Mouse (Mus musculus) megakaryocyte, adult 5-6 weeks (primary cell): ENCODE data around the gene Gm20479. TPM values are rescaled to one million over a fixed set of nuclear protein-coding genes. Genes with fewer than 3 reads are reported as not detected.

ENCODE experiments used
- ATAC-seq: 2 replicates; pipeline ENCODE4 v1.8.0; 2016; ENCODE audit warnings: mild to moderate bottlenecking, inconsistent platforms; ENCODE audit not compliant: poor library complexity, severe bottlenecking
- total RNA-seq, 2 experiments: library from RNA; stranded (forward) in 1 of 2; stranded (reverse) in 1 of 2; fragments of 153-499, 151-499 nt in 1 of 2; fragments of 221-1000, 200-1000 nt in 1 of 2; gene quantifications; 2 replicates each; pipeline versions ENCODE4 v1.2.3 to v1.2.4; 2015 to 2017

Gm20479 gene
- total RNA-seq, 2 experiments from 2014 or later = not detected

DNA sequence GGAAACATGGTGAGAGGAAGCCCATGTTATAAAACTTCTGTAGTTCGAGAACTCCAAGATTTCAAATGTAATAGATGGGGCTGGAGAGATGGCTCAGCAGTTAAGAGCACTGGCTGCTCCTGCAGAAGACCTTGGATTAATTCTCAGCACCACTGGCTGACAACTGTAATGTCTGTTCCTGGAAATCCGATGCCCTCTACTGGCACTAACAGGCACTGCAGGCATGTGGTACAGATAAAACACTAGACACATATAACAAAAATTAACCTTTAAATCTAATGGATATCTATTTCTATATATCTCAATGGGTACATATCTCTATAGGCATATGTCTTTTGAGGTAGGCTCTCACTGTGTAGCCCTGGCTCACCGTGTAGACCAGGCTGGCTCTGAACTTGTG, 42.8 kb downstream of the Gm20479 start:
- no peak for ATAC-seq

DNA sequence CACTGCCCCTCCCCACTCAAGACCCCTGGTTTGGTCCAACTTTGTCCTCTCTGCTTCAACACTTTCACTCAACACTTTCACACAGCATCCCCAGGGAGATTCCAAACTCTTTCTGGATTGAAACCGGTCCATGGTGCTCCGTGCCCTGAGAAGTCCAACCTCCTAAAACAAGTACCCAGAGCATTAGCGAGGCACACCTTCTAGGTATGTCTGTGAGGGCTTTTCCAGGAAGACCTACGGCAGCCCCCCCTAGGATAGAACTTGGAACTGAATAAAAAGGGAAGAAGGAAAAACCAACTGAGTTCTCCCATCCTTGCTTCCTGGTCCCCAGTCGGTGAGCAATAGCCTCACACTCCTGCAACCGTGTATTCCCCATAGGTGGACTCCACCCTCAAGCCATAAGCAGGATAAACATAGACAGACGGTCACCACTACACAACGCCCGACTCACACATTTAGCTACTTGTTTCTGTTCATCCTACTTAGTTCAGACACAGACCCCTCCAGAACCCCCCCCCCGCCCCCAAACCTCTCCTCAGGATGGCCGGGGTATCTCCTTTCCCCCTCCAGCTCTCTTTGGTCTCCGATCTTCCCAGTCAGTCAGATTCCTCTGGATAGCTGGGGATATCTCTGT, 45.5 kb downstream of the Gm20479 start:
- ATAC-seq = no peak

DNA sequence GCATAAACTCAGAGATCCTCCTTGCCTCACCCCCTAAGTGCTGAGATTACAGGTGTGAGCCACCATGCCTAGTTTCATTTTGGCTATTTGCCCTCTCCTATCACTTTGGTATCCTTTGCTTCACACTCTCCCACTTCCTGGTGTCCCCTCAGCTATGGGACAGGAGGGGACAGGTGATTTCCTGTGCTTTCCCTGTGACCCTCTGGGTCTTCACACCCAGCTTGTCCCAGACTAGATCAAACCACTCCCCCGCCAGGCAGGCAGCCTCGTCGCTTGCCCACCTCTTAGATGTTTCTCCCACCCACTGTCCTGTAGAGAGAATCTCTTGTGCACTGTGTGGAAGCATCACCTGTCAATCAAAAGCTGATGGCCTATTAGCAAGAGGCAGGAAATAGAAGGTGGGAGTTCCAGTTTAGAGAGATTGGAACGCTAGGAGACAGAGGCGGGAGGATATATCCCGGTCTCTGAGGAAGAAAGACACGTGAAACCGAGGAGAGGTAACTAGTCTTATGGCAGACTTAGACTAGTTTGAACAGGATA, 46.2 kb downstream of the Gm20479 start:
- ATAC-seq = no peak

DNA sequence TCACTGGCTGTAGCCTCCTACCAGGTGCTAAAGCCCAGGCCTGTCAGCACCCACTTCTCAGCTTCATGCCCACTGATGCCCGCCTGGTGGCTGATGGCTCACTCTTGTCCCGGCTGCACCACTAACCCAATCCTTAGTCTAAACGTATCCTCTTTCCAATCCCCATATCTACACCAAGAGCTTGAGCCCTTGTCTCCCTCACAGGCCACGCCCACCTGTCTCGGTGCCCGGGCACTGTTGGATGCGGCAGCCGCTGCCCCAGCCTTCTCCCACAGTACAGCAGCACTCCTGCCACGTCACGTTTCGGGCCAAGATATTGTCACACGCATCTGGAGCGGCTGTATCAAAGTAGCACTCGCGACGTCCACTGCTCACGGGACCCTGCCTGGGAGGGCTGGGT, 46.9 kb downstream of the Gm20479 start:
- ATAC-seq = no peak

DNA sequence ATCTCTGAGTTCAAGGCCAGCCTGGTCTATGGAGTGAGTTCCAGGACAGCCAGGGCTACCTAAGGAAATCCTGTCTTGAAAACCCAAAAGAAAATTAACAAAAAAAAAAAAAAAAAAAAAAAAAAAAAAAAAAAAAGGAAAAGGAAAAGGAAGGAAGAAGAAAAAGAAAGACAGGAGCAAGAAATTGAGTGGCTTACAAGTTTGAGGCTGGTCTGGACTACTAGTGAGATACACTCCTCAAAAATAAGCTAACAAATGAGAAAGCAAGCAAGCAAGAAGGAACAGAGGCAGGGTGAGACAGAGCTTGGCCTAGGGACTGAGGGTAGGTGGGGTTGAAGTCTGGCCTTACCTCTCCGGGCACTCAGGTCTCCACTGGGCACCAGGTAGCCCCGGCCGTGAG, 47.4 kb downstream of the Gm20479 start:
- no peak for ATAC-seq

DNA sequence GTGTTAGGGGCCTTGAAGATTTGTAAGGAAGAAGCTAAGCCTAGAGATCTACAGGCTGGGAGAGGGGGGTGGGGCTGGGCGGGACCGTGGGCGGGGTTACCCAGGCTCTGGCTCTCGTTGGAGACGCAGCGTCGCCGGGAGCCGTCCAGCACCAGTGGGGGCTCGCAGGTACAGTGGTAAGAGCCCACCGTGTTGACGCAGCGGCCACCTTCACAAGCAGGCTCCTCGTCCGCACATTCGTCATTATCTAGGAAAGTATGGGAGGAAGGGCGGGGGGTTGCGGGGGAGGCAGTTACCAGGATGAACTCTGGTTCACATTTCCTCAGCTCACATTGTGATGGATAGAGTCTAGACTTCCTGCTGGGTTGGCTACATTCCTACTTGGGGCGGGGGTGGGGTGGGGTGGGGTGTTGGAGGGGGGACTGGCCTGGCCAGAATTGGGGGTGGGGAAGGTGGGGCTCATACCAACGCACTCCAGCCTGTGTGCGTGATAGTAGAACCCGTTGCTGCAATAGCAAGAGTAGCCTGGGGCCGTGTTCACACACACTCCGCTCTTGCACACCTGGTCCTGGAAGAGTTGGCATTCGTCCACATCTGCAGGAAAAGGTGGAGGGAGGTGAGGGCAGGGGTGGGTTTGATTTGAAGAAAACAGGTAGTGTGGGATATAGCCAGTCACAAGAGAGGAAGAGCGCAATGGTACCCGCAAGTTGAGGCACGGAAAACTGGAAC, 48.2 kb downstream of the Gm20479 start:
- no peak for ATAC-seq

DNA sequence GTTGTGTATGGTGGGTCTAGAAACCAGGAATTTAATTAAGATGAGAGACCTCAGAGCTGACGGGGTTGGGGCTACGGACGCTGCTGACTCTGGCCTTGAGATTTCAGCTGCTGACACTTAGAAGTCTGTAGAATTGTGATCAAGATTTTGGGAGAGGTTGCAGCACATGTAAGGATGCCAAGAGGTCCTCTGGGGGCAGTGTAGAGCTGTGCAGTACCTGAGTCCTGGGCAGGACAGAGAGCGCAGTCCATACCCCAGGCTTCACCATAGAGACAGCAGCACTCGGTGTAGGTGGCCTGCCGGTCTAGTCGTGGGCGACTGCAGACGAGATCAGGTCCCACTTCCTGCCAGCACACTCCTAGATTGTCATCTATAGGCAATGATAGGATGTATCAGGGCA, 49.7 kb downstream of the Gm20479 start:
- ATAC-seq = no peak

DNA sequence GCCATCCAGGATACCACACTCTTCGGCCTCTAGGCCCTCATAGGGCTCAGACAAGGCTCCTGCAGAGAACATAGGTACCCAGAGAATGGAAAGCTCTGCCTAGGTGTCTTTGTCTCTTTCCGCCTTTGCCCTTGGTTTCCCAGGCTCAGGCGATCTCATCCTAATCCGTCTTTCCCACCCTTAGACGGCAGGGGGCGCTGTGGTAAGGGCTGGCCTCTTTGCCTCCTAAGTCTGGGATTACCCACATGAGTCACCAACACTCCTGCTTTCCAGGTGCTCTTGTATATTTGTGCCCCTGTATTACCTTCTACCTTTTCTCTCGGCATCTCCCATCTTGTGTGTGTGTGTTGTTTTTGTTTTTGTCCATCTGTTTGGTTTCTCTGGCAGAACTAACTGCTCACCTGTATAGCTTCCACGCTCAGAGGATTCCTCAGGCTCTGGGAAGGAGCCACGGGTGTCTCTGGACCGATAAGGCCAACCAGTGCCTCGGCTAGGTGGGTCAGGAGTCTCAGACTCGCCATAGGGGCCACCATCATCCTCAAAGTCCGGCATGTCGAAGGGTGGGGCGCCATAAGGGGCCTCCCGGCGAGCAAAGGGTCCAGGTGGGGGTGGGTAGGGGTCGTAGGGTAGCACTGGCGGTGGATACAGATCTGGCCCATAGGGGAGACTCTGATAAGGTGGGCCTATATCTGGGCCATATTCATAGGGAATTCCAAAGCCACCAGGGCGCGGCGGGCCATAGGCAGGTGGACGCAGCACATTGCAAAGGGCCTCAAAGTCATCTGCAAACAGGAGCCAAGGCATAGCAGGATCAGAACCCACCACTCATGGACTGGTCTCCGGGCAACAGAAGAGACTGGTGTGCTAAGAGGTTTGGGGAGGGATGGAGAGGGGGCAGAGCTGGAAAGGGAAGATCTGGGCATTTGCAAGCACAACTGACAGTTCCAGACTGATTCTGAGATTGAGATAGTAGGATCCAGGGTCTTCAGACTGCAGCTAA, 50.8 kb downstream of the Gm20479 start:
- no peak for ATAC-seq

DNA sequence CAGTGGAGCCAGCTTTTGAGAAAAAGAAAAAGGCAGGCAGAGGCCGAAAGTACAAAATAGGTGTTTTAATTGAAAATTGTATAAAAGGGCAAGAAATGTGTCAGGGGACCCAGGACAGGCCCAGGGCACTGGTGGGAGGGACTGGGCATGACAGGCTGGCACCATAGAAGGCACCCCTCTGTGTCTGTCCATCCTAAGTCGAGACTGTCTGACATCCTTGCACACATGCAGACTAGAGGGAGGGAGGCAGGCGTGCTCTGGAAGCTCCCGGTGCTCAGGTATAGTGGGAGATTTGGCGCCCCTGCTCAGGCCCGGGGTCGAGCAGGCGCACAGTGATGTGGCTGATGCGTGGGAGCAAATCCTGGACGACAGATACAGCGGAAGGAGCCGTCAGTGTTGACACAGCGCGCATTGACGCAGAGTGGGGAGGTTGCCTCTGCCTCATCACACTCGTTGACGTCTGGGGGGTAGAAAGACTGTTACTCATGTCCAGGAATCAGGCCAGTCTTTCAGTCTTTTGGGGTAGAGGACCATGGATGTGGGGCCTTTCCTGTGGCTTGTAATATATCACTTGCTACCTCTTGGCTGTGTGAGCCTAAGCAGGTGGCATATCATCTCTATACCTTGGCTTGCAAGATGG, 52.0 kb downstream of the Gm20479 start:
- no peak for ATAC-seq

Other genes starting within 250 kb of the Gm20479 start
- gene Cyp2f2, start 237.5 kb downstream of the Gm20479 start, total RNA-seq (2015) = not detected in 2 replicates
- gene Cyp2f2, start 237.5 kb downstream of the Gm20479 start, total RNA-seq (2017) = not detected in 2 replicates
- not detected in 2 replicates for gene Cyp2t4, start 203.7 kb downstream of the Gm20479 start, total RNA-seq (2015)
- not detected in 2 replicates for gene Cyp2t4, start 203.7 kb downstream of the Gm20479 start, total RNA-seq (2017)
- 11.1 and 12.5 TPM in 2 replicates for gene Egln2, start 190.6 kb downstream of the Gm20479 start, total RNA-seq (2015)
- gene Egln2, start 190.6 kb downstream of the Gm20479 start, total RNA-seq (2017) = 22.2 and 29.6 TPM in 2 replicates
- gene Rab4b, start 178.5 kb downstream of the Gm20479 start, total RNA-seq (2015) = 65.7 and 73.7 TPM in 2 replicates
- 26.8 and 30.4 TPM in 2 replicates for gene Rab4b, start 178.5 kb downstream of the Gm20479 start, total RNA-seq (2017)
- gene Gm21983, start 176.3 kb downstream of the Gm20479 start, total RNA-seq (2015) = not detected in 2 replicates
- gene Gm21983, start 176.3 kb downstream of the Gm20479 start, total RNA-seq (2017) = not detected in 2 replicates
- not detected in 2 replicates for gene Mia, start 176.3 kb downstream of the Gm20479 start, total RNA-seq (2015)
- not detected in 2 replicates for gene Mia, start 176.3 kb downstream of the Gm20479 start, total RNA-seq (2017)
- gene BC024978, start 161.6 kb downstream of the Gm20479 start, total RNA-seq (2015) = 4.0 and 8.5 TPM in 2 replicates
- 0.51 and 0.73 TPM in 2 replicates for gene BC024978, start 161.6 kb downstream of the Gm20479 start, total RNA-seq (2017)
- 110 and 125 TPM in 2 replicates for gene Snrpa, start 161.1 kb downstream of the Gm20479 start, total RNA-seq (2015)
- 51.9 and 68.6 TPM in 2 replicates for gene Snrpa, start 161.1 kb downstream of the Gm20479 start, total RNA-seq (2017)
- 1.6 and 2.7 TPM in 2 replicates for gene Itpkc, start 128.8 kb downstream of the Gm20479 start, total RNA-seq (2015)
- 1.6 and 4.7 TPM in 2 replicates for gene Itpkc, start 128.8 kb downstream of the Gm20479 start, total RNA-seq (2017)
- 12.0 and 16.8 TPM in 2 replicates for gene Coq8b, start 124.4 kb downstream of the Gm20479 start, total RNA-seq (2015)
- 7.5 and 15.2 TPM in 2 replicates for gene Coq8b, start 124.4 kb downstream of the Gm20479 start, total RNA-seq (2017)
- gene Numbl, start 99.0 kb downstream of the Gm20479 start, total RNA-seq (2015) = 2.8 and 4.3 TPM in 2 replicates
- 2.5 and 2.6 TPM in 2 replicates for gene Numbl, start 99.0 kb downstream of the Gm20479 start, total RNA-seq (2017)
- gene Ltbp4, start 19.7 kb downstream of the Gm20479 start, total RNA-seq (2015) = not detected in 2 replicates
- not detected in 2 replicates for gene Ltbp4, start 19.7 kb downstream of the Gm20479 start, total RNA-seq (2017)
- gene Shkbp1, start 1.4 kb downstream of the Gm20479 start, total RNA-seq (2015) = 42.6 and 43.6 TPM in 2 replicates
- 30.9 and 34.0 TPM in 2 replicates for gene Shkbp1, start 1.4 kb downstream of the Gm20479 start, total RNA-seq (2017)
- 0.13 and 0.32 TPM in 2 replicates for gene Sptbn4, start 90.3 kb upstream of the Gm20479 start, total RNA-seq (2015)
- 0.07 and 0.20 TPM in 2 replicates for gene Sptbn4, start 90.3 kb upstream of the Gm20479 start, total RNA-seq (2017)
- gene Blvrb, start 90.6 kb upstream of the Gm20479 start, total RNA-seq (2015) = 35.3 and 42.0 TPM in 2 replicates
- gene Blvrb, start 90.6 kb upstream of the Gm20479 start, total RNA-seq (2017) = 15.5 and 16.2 TPM in 2 replicates
- 5.8 and 7.8 TPM in 2 replicates for gene Sertad3, start 116.3 kb upstream of the Gm20479 start, total RNA-seq (2015)
- gene Sertad3, start 116.3 kb upstream of the Gm20479 start, total RNA-seq (2017) = 11.1 and 11.6 TPM in 2 replicates
- gene Sertad1, start 129.5 kb upstream of the Gm20479 start, total RNA-seq (2015) = 17.4 and 18.9 TPM in 2 replicates
- 11.2 and 19.7 TPM in 2 replicates for gene Sertad1, start 129.5 kb upstream of the Gm20479 start, total RNA-seq (2017)
- 0.05 and 0.16 TPM in 2 replicates for gene Prx, start 141.9 kb upstream of the Gm20479 start, total RNA-seq (2015)
- 0.22 TPM in 1 of 2 replicates, not detected in the other for gene Prx, start 141.9 kb upstream of the Gm20479 start, total RNA-seq (2017)
- not detected in 2 replicates for gene Hipk4, start 165.8 kb upstream of the Gm20479 start, total RNA-seq (2015)
- not detected in 2 replicates for gene Hipk4, start 165.8 kb upstream of the Gm20479 start, total RNA-seq (2017)
- 7.7 and 19.6 TPM in 2 replicates for gene Pld3, start 195.8 kb upstream of the Gm20479 start, total RNA-seq (2015)
- 6.6 and 8.0 TPM in 2 replicates for gene Pld3, start 195.8 kb upstream of the Gm20479 start, total RNA-seq (2017)
- gene 2310022A10Rik, start 195.8 kb upstream of the Gm20479 start, total RNA-seq (2015) = 9.4 and 9.9 TPM in 2 replicates
- gene 2310022A10Rik, start 195.8 kb upstream of the Gm20479 start, total RNA-seq (2017) = 3.3 and 7.2 TPM in 2 replicates
- gene Akt2, start 234.1 kb upstream of the Gm20479 start, total RNA-seq (2015) = 40.2 TPM in 2 replicates
- gene Akt2, start 234.1 kb upstream of the Gm20479 start, total RNA-seq (2017) = 53.8 and 55.7 TPM in 2 replicates